Mouse (Mus musculus): ENCODE data around the gene Dnajc16.

- TF ChIP-seq CTCF (IDR thresholded peaks at IDR 0.05; ENCODE audit: low read depth, low read length): no peak
- TF ChIP-seq POLR2A (IDR thresholded peaks at IDR 0.05; ENCODE audit: borderline replicate concordance, low read depth, low read length): no peak
These were observed 36.7 kb upstream of the Dnajc16 start for GRCm38 (mm10) chr4:141827401-141827800.
